Mouse (Mus musculus) MEL (cell line): ENCODE measurements around the gene Grap.

ENCODE experiments used
- CTCF ChIP-seq, 3 experiments: IDR thresholded peaks in 2 of 3; conservative IDR thresholded peaks in 1 of 3; 2 replicates each; pipeline ENCODE4 v1.5.1; 2011 to 2012; ENCODE audit warnings: low read length in 3 of 3, low read depth in 2 of 3, mild to moderate bottlenecking in 2 of 3, improper control_type of control experiment in 1 of 3, inconsistent platforms in 1 of 3, mixed read lengths in 1 of 3, moderate library complexity in 1 of 3; ENCODE audit not compliant: control insufficient read depth in 1 of 3, insufficient read depth in 1 of 3, poor library complexity in 1 of 3, severe bottlenecking in 1 of 3
- POLR2A ChIP-seq, 2 experiments: IDR thresholded peaks; 2 replicates each; pipeline ENCODE4 v1.6.1; 2011 to 2012; ENCODE audit warnings: low read length in 2 of 2, mild to moderate bottlenecking in 2 of 2, control low read depth in 1 of 2, improper control_type of control experiment in 1 of 2, low read depth in 1 of 2, moderate library complexity in 1 of 2; ENCODE audit not compliant: control insufficient read depth in 1 of 2, insufficient read depth in 1 of 2, poor library complexity in 1 of 2
- RCOR1 ChIP-seq: IDR thresholded peaks from 2 replicates; pipeline ENCODE4 v1.6.1; 2012; ENCODE audit warnings: low read depth, mild to moderate bottlenecking, inconsistent platforms, low read length, improper control_type of control experiment
- ZKSCAN1 ChIP-seq: IDR thresholded peaks from 2 replicates; pipeline ENCODE4 v1.6.1; 2012; ENCODE audit warnings: low read depth, mild to moderate bottlenecking, inconsistent platforms, low read length, improper control_type of control experiment, moderate library complexity

- no peak for TF ChIP-seq RCOR1
- TF ChIP-seq ZKSCAN1: no peak
- TF ChIP-seq CTCF (IDR thresholded peaks at IDR 0.05 in 2 of 3, conservative IDR thresholded peaks at IDR 0.05 in 1 of 3; ENCODE audit: control insufficient read depth in 1 of 3, insufficient read depth in 1 of 3, low read depth in 2 of 3, low read length in 3 of 3, poor library complexity in 1 of 3, severe bottlenecking in 1 of 3): no peak
- TF ChIP-seq POLR2A (IDR thresholded peaks at IDR 0.05; ENCODE audit: control insufficient read depth in 1 of 2, insufficient read depth in 1 of 2, low read depth in 1 of 2, low read length in 2 of 2, poor library complexity in 1 of 2): no peak
These were observed 45.0 kb upstream of the Grap start for GRCm38 (mm10) chr11:61608072-61608471.
